Mouse (Mus musculus) gastrocnemius, postnatal 10 days (tissue): ENCODE results near the gene Yif1b. TPM values are rescaled to one million over a fixed set of nuclear protein-coding genes. Genes with fewer than 3 reads are reported as not detected.
"Not testable (repeated sequence)": the region's sequence is repeated elsewhere in the genome, so short reads cannot be mapped to it uniquely, and the experiment has no call there.

ENCODE experiments used
- DNase-seq: peaks from one replicate; pipeline ENCODE4 v3.0.0; 2021; ENCODE audit warnings: mixed read lengths
- long read RNA-seq, 2 experiments: library from polyadenylated mRNA; stranded (forward); transcript quantifications; one replicate each; pipeline ENCODE4 v2.0.0; 2021
- total RNA-seq, 2 experiments: library from RNA; stranded (reverse); gene quantifications; 2 replicates each; pipeline ENCODE4 v1.2.3; 2021

Gene Yif1b
- 10 to 100 TPM; 48.8 to 50.6 TPM for total RNA-seq
- long read RNA-seq, experiment 1, transcript Yif1b-203 (8 exons, 1,126 nt) = major isoform, 41 of 94 reads
- long read RNA-seq, experiment 1, transcript Yif1b-201 (8 exons, 1,111 nt) = minor isoform, 16 of 94 reads
- long read RNA-seq, experiment 1, partial matches to known transcripts = 1 of 94 reads
- long read RNA-seq, experiment 1, other reads (novel, unspliced or antisense) = 35 of 94 reads
- long read RNA-seq, experiment 2, transcript Yif1b-201 (8 exons, 1,111 nt) = minor isoform, 14 of 94 reads
- long read RNA-seq, experiment 2, transcript Yif1b-203 (8 exons, 1,126 nt) = major isoform, 45 of 94 reads
- long read RNA-seq, experiment 2, partial matches to known transcripts = 2 of 94 reads
- long read RNA-seq, experiment 2, other reads (novel, unspliced or antisense) = 33 of 94 reads

DNA sequence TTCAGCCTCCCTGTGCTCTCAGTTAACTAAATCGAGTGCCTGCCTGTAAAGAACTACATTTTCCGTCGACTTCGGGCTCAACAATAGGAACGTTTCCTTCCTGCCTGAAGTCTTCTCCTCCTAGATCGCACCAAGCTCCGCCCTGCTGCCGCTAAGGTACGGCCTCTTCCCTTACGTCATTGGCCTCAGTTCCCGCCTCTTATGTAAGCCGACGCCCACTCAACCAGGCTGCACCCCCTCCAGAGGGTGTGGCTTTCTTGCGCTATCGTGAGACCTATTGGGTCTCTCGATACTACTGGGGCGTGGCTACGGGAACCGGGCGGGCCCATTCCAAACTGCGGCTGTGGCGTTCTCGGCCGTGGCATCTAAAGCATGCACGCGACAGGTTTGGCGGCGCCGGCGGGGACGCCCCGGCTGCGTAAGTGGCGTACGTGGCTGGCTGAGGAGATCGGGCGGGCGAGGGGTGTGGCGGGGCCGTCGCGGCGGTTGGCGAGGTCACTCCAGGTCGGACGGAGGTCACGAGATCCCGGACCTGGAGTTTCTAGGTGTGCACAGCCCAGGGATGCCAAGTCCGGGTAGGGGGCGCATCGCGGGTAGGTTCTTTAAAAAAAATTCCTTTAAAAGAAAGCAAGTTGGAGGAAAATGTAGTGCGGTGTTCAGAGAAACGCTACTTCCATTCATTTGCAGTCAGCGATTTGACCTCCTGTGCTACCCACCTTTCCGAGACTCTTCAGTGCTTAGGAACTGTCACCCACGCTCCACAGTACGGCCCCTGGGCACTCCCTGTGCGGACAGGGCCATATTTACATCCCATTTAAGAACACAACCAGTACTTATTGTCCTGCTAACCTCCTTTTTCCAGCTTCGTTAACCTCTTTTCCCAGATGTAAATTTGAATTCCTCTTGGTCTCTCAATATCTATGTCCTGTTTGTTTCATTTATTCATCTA is at the start of gene Yif1b:
Gene Yif1b (plus strand): TSS at position 311 of the 949 bp plus-strand sequence.
- DNase-seq = peak; percentile 96

DNA sequence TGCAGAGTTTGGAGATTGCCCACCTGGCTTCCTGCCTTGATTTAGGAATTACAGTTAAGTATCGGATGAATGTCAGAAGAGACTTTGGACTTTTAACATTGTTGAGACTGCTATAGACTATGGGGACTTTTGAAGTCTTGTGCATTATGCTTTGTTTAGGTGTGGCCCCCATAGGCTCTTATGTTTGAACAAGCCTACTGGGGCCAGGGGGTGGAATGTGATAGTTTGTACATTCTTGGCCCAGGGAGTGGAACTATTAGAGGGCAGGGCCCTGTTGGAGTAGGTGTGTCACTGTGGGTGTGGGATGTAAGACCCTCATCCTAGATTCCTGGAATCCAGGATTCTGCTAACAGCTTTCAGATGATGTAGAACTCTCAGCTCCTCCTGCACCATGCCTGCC is 43.9 kb upstream of the Yif1b start:
- DNase-seq = not testable (repeated sequence)

DNA sequence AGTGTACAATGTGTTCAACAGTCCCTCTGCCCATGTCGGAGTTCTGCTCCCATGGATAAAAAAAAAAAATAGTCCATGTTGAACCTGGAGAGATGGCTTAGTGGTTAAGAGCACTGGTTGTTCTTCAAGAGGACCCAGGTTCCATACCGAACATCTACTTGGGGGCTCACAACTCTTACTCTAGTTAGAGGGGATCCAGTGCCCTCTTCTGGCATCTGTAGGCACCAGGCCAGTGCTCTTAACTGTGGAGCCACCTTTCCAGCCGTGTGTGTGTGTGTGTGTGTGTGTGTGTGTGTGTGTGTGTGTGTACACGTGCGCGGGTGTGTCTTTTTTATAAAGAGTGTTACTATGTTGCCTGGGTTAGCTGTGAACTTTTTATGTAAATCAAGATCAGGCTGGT is 35.6 kb upstream of the Yif1b start:
- DNase-seq = no peak

DNA sequence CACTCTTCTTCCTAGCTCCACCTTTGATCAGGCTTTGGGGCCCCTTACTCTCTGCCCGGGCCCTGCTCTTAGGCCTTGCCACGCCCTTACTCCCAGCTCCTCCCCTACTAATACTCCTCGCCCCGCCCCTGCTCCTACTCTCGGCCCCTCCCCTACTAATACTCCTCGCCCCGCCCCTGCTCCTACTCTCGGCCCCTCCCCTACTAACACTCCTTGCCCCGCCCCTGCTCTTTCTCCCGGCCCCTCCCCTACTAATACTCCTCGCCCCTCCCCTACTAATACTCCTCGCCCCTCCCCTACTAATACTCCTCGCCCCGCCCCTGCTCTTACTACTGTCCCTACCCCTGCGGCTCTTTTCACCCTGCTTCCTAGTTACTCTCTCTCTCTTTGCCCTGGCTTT is 27.1 kb upstream of the Yif1b start:
- peak; percentile 26 for DNase-seq

DNA sequence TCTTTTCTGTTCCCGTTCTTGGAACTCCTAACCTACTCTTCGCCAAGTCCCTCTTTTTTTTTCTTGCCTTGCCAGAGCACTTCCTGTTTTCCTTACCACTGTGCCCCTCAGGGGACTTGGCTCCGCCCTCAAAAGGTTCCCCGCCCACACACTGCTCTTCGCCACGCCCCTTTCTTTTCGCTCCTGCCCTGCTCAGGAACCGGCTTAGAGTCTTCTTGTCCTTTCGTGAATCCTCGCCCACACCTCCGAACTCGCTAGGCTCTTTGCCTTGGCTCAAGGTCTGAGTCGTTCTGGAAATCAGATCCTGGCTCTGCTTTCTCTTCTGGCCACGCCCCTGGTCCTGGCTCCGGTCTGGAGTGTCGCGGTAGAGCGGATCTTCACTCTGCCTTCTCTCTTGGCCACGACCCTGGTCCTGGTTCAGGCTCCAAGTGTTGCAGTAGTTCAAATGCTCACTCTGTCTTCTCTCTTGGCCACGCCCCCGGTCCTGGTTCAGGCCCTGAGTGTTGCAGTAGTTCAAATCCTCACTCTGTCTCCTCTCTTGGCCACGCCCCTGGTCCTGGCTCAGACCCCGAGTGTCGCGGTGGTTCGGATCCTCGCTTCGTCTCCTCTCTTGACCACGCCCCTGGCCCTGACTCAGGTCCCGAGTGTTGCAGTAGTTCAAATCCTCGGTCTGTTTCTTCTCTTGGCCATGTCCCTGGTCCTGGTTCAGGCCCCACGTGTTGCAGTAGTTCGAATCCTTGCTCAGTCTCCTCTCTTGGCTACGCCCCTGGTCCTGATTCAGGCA is 26.5 kb upstream of the Yif1b start:
- DNase-seq = peak; percentile 78

DNA sequence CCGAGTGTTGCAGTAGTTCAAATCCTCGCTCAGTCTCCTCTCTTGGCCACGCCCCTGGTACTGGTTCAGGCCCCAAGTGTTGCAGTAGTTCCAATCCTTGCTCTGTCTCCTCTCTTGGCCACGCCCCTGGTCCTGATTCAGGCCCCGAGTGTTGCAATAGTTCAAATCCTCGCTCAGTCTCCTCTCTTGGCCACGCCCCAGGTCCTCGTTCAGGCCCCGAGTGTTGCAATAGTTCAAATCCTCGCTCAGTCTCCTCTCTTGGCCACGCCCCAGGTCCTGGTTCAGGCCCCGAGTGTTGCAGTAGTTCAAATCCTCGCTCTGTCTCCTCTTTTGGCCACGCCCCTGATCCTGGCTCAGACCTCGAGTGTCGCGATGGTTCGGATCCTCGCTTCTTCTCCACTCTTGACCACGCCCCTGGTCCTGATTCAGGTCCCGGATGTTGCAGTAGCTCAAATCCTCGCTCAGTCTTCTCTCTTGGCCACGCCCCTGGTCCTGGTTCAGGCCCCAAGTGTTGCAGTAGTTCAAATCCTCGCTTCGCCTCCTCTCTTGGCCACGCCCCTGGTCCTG is 25.8 kb upstream of the Yif1b start:
- no peak for DNase-seq

DNA sequence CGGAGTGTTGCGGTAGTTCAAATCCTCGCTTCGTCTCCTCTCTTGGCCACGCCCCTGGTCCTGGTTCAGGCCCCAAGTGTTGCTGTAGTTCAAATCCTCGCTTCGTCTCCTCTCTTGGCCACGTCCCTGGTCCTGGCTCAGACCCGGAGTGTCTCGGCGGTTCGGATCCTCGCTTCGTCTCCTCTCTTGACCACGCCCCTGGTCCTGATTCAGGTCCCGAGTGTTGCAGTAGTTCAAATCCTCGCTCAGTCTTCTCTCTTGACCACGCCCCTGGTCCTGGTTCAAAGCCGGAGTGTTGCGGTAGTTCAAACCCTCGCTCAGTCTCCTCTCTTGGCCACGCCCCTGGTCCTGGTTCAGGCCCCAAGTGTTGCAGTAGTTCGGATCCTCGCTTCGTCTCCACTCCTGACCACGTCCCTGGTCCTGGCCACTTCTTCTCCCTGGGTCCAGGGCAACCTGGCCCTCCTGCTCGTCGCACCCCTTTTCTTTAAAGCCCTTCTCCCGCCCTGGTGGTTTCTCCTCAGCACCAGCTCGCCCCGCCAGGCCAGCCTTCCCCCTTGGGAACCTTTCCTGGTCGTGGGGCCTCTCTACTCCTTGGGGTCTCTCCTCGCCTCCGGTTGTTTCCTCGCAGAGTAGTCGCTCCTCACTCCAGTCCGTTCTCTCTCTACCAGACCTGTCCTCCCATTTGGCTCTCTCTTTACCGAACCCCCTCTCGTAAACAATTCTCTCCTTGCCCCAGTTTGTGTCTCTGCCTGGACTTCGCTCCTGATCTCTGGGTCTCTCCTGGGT is 25.2 kb upstream of the Yif1b start:
- not testable (repeated sequence) for DNase-seq

DNA sequence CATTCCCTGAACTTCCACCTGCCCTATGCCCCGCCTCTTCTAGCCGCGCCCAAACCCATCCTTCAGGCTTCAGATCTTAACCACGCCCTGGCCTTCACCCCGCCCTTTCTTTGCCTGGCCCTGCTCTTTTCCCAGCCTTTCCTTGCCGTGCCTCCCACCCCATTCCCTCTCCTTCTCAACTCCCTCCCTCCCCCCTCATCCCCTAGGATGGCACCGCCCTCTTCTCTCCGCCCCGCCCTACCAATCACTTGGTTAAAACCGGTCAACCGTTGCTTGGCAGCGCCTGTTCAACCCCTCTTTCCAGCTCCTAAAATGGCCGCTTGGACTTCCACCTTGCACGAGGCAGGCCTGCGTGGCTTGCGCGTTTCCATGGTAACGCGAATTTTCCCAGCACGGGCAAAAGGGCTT is 24.4 kb upstream of the Yif1b start, which contains the start of gene Catsperg1:
Gene Catsperg1 (minus strand): TSS at position 361 of the 408 bp plus-strand sequence.
- no peak for DNase-seq

DNA sequence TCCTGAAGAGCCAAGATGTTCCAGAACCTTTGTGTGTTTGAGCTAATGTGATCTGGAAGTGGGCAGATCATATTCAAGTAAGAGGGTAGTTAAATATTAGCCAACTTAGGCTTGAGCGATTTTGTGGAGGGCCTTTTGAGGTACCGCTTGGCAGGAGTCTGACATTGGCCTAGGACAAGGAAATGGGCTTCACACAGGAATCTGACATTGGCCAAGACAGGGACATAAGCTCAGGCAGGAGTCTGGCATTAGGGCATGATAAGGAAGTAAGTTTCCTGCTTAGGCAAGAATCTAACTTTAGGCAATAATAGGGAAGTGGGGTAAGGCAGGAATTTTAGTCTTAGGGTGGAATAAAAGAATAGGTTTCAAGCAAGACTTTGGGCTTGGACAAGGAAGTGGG is 23.9 kb upstream of the Yif1b start:
- DNase-seq = no peak

DNA sequence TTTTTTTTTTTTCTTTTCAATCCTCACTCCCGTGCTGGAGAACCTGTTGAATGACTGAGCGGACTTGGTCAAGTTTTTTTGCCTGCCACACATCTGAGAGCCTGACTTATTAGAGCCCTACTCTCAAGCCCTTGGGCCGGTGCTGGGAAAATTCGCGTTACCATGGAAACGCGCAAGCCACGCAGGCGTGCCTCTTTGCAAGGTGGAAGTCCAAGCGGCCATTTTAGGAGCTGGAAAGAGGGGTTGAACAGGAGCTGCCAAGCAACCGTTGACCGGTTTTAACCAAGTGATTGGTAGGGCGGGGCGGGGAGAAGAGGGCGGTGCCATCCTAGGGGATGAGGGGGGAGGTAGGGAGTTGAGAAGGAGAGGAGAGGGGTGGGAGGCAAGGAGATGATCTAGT is 23.3 kb upstream of the Yif1b start:
- DNase-seq = no peak

DNA sequence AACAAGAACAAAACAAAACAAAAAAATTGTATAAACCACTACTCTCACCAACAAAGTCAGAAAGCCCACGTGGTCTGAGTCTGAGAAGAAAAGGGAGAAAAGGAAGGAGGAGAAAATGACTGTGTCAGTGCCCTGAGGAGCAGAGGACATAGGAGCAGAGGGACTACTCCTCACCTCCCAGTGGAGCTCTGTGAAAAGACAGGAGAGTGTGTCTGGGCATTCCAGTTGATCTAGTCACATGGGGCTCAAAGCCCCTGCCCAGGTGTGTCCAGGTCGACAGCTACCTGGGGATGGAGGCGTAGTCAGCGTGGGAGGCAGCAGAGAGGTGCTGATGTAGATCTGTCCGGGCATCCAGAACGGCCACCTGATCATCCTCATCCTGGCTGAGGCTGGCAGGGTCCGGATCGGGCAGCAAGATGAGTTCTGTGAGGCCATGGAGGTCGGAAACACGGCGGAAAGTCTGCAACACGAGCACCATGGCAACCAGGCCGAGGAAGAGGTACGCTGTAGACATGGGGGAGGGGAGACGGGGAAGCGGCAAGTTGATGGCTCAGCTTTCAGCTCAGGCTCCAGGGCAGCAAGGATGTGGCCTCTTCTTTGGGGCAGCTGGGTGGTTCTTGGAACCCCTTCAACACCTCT is 13.3 kb upstream of the Yif1b start:
- no peak for DNase-seq

DNA sequence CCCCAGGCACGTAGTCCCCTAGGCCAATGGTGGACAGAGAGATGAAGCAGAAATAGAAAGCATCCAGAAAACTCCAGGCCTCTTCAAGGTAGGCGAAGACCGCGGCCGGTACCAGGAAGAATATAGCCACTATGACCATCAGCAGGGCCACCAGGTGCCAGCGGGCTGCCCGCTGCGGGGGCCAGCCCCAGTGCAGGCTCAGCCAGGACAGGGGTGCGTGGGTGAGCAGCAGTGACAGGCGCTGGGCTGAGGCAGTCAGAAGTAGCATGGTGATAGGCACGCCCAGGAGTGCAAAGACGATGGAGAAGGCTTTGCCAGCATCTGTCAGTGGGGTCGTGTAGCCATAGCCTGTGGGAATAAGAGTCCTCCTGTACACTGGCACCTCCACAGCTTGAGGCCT is 12.6 kb upstream of the Yif1b start:
- no peak for DNase-seq

DNA sequence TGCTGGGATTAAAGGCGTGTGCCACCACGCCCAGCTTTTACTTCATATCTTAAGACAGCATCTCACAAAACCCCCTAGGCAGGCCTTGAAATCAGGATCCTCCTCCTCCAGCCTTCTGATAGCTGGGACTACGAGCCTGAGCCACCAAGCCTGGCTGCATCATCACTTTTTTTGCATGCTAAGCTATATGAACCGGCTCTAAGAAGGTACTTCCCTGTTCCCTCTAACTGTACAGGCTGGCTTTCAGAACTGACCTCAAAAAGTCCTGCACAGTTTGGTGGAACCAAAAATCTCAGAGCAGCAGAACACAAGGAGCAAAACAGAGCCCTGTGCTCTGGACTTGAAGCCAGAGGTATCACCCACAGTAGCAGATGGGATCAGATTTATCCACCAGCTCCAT is 9.9 kb upstream of the Yif1b start:
- DNase-seq = no peak

DNA sequence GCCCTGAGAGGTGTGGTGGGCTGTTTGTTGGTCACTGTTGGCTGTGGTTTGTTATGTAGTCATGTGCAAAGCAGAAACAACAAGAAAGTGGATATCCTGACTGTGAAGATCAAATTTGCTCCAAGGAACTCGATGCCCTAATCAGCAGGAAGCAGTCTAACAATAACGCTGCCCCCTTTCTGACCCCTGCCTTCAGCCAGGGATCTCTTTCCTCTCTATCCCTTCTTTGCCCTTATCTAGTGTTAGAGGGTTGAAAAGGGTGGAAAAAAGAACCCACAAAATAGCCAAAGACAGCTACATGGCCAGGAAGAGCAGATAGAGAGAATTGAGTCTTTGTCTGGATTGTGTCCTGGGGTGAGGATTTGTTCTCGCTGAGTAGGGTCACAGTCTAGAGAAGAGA is 7.6 kb upstream of the Yif1b start:
- no peak for DNase-seq

DNA sequence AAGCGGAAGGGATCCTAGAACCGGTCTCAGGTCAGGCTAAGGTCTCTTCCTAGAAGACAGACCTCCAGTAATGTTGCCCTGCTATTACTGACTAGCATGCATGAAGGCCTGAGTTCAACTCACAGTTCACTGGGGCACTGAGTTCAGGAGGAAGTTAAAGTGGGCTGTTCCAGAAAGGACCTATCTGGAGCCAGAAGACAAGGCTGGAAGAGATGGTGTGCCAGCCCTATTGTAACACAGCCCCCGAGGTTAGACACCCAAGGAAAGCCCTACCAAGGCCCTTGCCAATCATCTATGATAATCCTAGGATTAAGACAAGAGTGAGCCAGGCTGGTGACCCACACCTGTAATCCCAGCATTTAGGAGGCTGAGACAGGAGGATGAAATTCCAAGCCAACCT is 6.6 kb upstream of the Yif1b start:
- DNase-seq = no peak

DNA sequence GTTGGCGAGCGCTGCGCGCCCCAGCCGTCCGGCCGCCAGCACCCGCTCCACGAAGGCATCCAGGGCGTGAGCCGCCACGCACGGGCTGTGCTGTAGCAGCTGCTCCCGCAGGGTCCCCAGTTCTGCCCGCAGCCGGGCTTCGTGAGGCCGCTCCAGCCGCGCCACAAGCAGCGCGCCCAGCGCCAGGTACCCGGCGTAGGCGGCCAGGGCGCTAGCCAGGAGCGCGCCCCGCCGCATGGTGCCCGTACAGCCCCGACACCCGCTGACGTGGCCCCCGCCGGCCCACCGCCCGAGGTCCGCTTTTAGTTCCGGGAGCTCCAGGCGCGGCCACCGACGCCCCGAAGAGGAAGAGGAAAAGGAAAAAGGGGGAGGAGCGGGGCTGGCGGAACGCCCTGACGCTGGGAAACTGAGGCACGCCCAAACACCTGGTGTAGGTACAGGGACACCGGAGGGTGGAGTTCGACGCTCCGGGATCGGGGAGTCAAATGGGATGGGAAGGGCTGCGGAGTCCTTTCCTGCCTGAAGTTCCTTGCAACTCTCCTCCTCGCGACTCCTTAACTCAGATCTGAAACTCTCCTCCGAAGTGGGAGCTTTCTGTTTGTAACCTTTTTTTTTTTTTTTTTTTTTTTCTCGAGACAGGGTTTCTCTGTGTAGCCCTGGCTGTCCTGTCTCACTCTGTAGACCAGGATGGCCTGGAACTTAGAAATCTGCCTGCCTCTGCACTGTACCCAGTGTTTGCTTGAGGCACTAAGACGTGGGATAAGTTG is 5.7 kb upstream of the Yif1b start, which contains the start of gene Kcnk6:
Gene Kcnk6 (minus strand): TSS at position 269 of the 767 bp plus-strand sequence.
- DNase-seq = peak; percentile 54

DNA sequence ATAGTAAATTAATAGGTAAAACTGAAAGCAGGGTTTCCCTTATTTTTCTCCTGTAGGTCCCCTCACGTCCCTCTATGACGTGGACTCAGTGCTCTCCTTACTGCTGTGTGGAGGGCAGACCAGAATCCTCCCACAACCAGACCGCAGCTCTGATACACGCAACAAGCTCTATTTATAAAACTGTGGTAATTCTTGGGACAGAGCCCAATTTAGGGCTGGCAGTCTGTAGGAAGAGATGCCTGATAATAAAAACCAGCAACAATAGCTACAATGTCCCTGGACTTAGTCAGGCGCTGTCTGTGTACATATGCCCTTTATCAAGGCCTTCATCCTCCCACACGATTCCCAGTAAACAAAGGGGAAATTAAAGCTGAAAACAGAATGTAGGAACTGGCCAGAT is 4.4 kb upstream of the Yif1b start:
- no peak for DNase-seq

DNA sequence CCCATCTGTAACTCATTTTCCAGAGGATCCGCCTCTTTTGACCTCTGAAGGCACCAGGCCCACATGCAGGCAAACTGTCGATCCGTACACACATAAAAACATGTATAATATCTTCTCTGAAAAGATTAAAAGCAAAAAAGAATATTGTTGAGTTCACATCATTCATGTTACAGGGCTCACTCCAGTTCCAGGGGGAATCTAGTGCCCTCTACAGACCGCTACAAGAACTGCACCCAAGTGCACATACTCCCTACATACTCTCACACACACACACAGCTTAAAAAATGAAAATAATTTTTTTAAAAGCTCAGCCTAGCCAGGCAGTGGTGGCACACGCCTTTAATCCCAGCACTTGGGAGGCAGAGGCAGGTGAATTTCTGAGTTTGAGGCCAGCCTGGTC is 3.5 kb upstream of the Yif1b start:
- no peak for DNase-seq

DNA sequence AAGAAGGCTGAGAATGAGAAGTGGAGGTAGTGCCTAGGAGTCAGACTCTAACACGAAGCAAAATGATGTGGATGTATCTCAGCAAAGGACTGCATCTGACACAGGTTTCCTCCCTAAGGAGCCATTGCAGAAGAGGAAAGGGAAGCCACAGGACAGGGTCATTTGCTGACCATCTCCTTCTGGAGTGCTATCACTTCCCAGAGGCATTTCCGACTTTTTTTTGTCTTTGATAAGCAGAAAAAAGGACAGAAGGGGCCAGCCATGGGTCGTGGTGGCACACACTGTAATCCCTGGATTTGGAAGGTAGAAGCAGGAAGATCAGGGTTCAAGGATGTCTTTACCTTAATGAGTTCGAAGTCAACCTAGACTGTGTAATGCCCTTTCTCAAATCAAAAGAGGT is 1.5 kb upstream of the Yif1b start:
- DNase-seq = no peak

DNA sequence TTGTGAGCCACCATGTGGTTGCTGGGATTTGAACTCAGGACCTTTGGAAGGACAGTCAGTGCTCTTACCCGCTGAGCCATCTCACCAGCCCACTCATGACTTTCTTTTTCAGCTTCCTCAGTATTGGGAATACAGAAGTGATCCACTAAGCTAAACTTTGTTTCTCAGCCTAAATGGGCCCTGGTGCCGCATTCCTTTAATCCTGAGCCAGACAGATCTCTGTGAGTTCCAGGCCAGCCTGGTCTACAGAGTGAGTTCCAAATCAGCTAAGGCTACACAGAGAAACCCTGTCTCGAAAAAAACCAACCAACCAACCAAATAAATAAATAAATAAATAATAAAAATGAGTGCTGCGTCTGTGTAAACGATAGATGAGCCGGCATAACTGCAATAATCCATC is 533 bp upstream of the Yif1b start:
- not testable (repeated sequence) for DNase-seq
